Mouse (Mus musculus) heart, embryonic 16.5 days (tissue): Measurements from ENCODE around the gene Mettl25. TPM values are rescaled to one million over a fixed set of nuclear protein-coding genes. Genes with fewer than 3 reads are reported as not detected.

Experiments
- ATAC-seq: fragments of 200-750 bp; cut with Nextera tagmentation; replicated peaks from 2 replicates; pipeline ENCODE4 v1.8.0; 2017; ENCODE audit warnings: moderate number of reproducible peaks; ENCODE audit not compliant: insufficient read depth, low FRiP score; ENCODE audit errors: extremely low read depth
- H3K27ac ChIP-seq: fragments of 300-500 bp; sonication (generic); 2 replicates; pipeline ENCODE4 v1.5.1; 2014; ENCODE audit warnings: mild to moderate bottlenecking, low read length, control low read depth, moderate library complexity
- H3K27me3 ChIP-seq: fragments of 300-500 bp; sonication (generic); 2 replicates; pipeline ENCODE4 v1.6.1; 2014; ENCODE audit warnings: low read length, mixed read lengths; ENCODE audit not compliant: control insufficient read depth, insufficient read depth
- H3K36me3 ChIP-seq: fragments of 300-500 bp; sonication (generic); 2 replicates; pipeline ENCODE4 v1.6.1; 2014; ENCODE audit not compliant: control insufficient read depth, insufficient read depth
- H3K4me1 ChIP-seq: fragments of 300-500 bp; sonication (generic); 2 replicates; pipeline ENCODE4 v1.6.1; 2014; ENCODE audit warnings: low read length, mixed read lengths; ENCODE audit not compliant: control insufficient read depth, insufficient read depth
- H3K4me2 ChIP-seq: fragments of 300-500 bp; sonication (generic); 2 replicates; pipeline ENCODE4 v1.6.1; 2014; ENCODE audit warnings: low read depth, mild to moderate bottlenecking, control low read depth, low read length
- H3K4me3 ChIP-seq: fragments of 300-500 bp; sonication (generic); 2 replicates; pipeline ENCODE4 v1.5.1; 2014; ENCODE audit warnings: mild to moderate bottlenecking, control low read depth, low read length
- H3K9ac ChIP-seq: fragments of 300-500 bp; sonication (generic); 2 replicates; pipeline ENCODE4 v1.6.1; 2014; ENCODE audit warnings: low read length, control low read depth
- H3K9me3 ChIP-seq: fragments of 300-500 bp; sonication (generic); replicated peaks from 2 replicates; pipeline ENCODE4 v1.6.1; 2016; ENCODE audit warnings: low read length; ENCODE audit not compliant: control insufficient read depth
- WGBS: fragments of 180-500 bp; shearing (Covaris S2); extraction: QIAGEN DNeasy Blood & Tissue Kit; methylation state at CpG from one replicate; pipeline ENCODE4 v1.1.7; 2014; 5-methylcytosine and 5-hydroxymethylcytosine counted together
- polyA plus RNA-seq: library from polyadenylated mRNA; unstranded; fragments of >200 nt; fragmentation: Nextera tagmentation; extraction: Ambion mirVana; gene quantifications from 2 replicates; pipeline ENCODE4 v1.2.1, GENCODE M21; 2015

Mettl25 gene
- polyA plus RNA-seq, 1 experiment from 2014 or later, result 11.2 TPM

DNA sequence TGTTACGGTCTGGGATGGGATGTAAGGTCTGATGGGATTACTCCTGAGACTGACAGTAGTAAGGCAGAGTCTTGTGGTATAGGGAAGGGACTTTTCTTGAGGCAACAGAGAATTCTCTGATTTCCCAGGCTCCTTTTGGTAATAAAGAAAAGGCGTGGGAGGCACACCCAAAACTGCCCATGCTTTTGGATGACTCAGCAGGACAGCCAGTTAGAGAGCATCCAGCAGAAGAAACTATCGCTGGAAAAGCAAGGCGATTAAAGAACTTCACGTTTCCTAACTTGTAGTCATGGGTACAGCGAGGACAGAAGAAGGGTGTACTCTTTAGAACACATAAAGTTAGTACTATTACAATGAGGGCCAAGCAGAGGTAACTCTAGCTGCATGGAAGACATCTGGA lies 39.0 kb downstream of the Mettl25 start:
- no peak overlapping the region for H3K4me3 ChIP-seq
- no peak overlapping the region for H3K4me2 ChIP-seq
- WGBS, result 91% methylated on average over 6 of the region's 6 CpGs
- no peak overlapping the region for H3K9ac ChIP-seq
- H3K27me3 ChIP-seq, result no peaks in the 10 kb centered on the region
- H3K36me3 ChIP-seq, result no peaks in the 10 kb centered on the region
- no peak for ATAC-seq
- H3K4me1 ChIP-seq, result no peaks in the 10 kb centered on the region
- H3K27ac ChIP-seq, result no peak overlapping the region
- H3K9me3 ChIP-seq, result no peaks in the 10 kb centered on the region

DNA sequence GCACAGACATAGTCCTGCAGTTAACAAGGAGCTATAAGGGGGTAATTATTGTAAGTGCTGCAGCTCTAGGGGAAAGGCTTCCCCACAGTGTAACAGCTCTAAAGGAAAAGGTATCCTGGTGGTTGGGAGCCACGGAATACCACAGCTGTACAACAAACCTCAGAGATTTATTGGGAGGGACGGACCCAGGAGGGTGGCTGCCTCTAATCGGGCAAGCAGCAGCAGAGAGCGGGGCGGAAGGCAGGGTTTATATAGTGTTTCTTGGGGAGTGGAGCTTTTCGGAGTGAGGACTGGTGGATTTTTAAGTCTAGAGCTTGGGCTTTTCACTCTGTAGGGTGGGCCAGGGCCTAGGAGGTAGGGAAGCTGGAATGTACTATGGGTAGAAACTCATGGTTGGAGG lies 40.0 kb downstream of the Mettl25 start:
- no peak overlapping the region for H3K27ac ChIP-seq
- no peak overlapping the region for H3K9ac ChIP-seq
- no peaks in the 10 kb centered on the region for H3K4me1 ChIP-seq
- H3K27me3 ChIP-seq, result no peaks in the 10 kb centered on the region
- H3K36me3 ChIP-seq, result no peaks in the 10 kb centered on the region
- no peak overlapping the region for H3K4me2 ChIP-seq
- WGBS, result 88% methylated on average over 6 of the region's 6 CpGs
- no peaks in the 10 kb centered on the region for H3K9me3 ChIP-seq
- no peak overlapping the region for H3K4me3 ChIP-seq
- ATAC-seq, result no peak

DNA sequence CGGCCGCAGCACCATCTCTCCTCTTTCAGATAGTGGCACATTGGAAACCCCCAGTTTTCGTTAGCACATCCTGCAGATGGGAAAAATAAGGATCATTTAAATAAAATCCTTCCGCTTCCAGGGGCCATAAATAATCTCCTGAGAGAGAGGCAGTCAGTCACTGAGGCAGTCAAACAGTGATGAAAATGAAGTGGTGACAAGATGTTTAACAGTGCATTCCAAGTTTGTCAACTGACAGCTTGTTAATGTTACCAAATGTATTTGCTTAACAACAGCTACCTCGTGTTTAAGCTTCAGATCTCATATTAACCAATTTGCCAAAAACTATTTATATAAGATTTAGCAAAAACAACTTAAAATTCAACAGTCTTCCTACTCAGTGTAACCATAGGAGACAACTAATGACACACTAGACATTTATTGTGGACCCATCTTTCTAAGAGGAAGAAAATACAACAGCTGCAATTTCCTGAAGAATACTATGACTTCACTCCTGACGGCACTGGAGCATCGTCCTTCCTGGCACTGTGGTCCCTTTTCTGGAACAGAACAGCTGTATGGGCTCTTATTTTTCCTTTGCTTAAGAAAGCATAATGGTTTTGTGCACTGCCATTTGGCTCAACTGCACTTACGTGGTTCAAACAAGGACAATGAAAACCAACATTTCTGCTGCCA lies 43.8 kb downstream of the Mettl25 start:
- no peak for ATAC-seq
- Histone ChIP-seq H3K36me3 (peaks cover 5% of the 10 kb centered on the region), H3K4me2 (no peak overlapping the region), H3K27ac (no peak overlapping the region), H3K9me3 (no peaks in the 10 kb centered on the region), H3K4me3 (no peak overlapping the region), H3K27me3 (no peaks in the 10 kb centered on the region), H3K4me1 (no peaks in the 10 kb centered on the region), H3K9ac (no peak overlapping the region)
- 58% methylated on average over 8 of the region's 8 CpGs for WGBS

DNA sequence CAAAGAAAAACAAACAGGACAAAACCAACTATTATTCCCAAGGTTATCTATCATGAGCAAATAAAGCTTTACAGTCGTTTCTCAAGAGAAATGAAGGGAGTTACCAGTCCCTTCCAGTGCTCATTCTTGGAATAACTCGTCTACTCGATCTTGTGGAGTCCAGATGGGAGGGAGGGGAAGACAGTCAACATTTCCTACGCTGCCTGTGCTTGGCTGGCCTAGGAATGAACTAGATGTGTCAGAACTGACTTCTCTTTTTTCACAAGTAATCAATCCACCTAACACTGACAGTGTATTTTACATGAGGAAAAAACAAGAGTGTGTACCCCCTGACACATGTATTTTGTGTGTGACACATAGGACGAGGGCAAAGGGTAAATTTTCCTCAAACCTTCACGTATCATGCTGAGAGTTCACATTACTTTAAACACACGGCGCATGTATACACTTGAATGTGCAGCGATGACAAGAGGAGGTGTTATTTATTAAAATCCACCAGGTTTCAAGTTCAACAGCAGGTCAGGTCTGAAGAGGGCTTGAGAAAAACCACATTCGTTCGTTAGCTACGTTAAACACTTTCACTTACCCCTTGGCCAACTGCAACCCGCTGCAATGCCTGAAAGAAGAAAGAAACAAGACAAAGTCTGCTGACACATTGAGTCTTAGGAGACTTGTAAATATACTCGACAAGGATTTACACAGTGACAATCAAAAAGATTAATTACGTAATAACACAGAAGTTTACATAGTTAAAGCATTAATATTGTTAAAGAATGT lies 47.2 kb downstream of the Mettl25 start:
- H3K9ac ChIP-seq, result no peak overlapping the region
- ATAC-seq, result no peak
- 56% methylated on average over 15 of the region's 15 CpGs for WGBS
- H3K4me3 ChIP-seq, result no peak overlapping the region
- H3K4me2 ChIP-seq, result no peak overlapping the region
- peaks cover 5% of the 10 kb centered on the region for H3K36me3 ChIP-seq
- H3K9me3 ChIP-seq, result no peaks in the 10 kb centered on the region
- no peaks in the 10 kb centered on the region for H3K4me1 ChIP-seq
- no peaks in the 10 kb centered on the region for H3K27me3 ChIP-seq
- no peak overlapping the region for H3K27ac ChIP-seq

DNA sequence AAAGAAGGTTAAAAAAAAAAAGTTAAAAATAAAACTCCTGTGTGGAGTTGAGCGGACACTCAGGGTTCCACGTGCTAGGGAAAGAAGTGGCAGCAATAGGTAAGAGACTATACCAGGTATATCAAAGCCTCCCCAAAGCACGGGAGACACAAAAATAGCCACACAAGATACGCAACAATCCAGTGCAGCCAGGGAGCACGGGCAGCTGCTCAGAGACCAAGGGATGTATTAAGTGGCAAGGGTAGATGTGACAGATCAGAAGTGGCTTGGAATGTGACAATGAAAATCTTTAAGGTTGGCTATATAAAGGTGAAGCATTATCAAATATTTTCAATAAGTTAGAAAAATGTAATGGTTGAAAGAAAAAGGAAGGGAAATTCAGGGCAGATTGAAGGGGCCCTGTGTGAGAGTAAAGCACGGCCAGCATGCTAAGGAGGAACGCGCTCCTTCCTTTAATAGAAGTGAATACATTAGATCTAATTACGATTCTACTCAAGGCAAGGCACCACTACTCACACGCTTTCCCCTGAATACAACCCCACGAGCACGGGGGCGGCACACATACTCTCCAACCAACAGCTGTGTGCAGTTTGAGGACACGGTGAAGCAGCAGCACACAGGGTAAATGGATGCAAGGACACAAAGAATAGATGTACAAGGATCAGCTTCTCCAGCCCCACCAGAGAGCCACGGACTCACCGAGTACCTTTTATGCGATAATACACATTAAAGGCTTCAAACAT lies 52.3 kb downstream of the Mettl25 start:
- H3K27ac ChIP-seq, result no peak overlapping the region
- no peak for ATAC-seq
- no peaks in the 10 kb centered on the region for H3K4me1 ChIP-seq
- H3K9ac ChIP-seq, result no peak overlapping the region
- no peak overlapping the region for H3K4me3 ChIP-seq
- no peaks in the 10 kb centered on the region for H3K9me3 ChIP-seq
- no peaks in the 10 kb centered on the region for H3K36me3 ChIP-seq
- H3K27me3 ChIP-seq, result no peaks in the 10 kb centered on the region
- 79% methylated on average over 17 of the region's 17 CpGs for whole genome bisulfite sequencing
- no peak overlapping the region for H3K4me2 ChIP-seq

DNA sequence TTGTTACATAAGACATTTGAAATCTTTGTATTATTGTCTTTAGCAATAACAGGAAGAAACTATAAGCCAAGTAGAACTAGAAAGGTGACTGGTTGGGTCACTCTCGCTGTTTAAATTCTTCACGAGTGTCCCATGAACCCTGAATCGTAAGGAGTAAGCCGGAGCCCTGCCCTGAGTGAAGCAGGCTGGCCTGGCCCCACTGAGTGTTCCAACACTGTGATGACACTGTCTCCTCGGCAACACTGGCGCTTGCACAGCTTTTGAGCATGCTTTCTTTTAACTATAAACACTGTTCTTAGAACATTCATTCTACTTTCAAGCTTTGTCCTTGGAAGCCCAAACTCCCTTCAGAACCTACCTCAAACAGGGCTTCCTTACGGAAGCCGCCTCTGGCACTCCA lies 57.4 kb downstream of the Mettl25 start:
- no peak overlapping the region for H3K4me2 ChIP-seq
- no peaks in the 10 kb centered on the region for H3K36me3 ChIP-seq
- H3K4me3 ChIP-seq, result no peak overlapping the region
- ATAC-seq, result no peak
- no peak overlapping the region for H3K27ac ChIP-seq
- H3K9ac ChIP-seq, result no peak overlapping the region
- H3K27me3 ChIP-seq, result no peaks in the 10 kb centered on the region
- H3K4me1 ChIP-seq, result no peaks in the 10 kb centered on the region
- 76% methylated on average over 8 of the region's 8 CpGs for WGBS
- H3K9me3 ChIP-seq, result no peaks in the 10 kb centered on the region

DNA sequence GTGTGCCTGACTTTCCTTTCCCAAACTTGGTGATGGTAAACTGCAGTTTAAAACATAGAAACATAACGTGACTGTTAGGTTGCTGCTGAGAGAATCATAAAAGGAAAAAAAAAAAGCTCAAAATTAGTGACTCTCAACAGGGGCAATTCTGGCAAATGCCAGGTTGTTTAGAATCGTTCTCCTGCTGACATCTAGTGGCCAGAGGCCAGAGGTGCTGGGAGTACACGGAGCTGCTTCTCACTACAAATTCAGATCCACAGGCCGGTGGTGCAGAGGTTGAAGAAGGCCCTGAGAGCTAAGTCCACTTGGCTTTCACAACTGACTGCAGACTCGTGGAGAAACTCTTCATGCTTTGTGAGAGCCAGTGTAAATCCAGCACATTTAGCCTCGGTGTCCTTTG lies 66.8 kb downstream of the Mettl25 start:
- Histone ChIP-seq H3K36me3 (no peaks in the 10 kb centered on the region), H3K27me3 (no peaks in the 10 kb centered on the region), H3K9ac (no peak overlapping the region), H3K4me1 (no peaks in the 10 kb centered on the region), H3K9me3 (no peaks in the 10 kb centered on the region), H3K27ac (no peak overlapping the region), H3K4me2 (no peak overlapping the region), H3K4me3 (no peak overlapping the region)
- ATAC-seq, result peak; percentile 63; the same call in 1 of the 2 replicates
- 9% methylated on average over 6 of the region's 6 CpGs for WGBS

DNA sequence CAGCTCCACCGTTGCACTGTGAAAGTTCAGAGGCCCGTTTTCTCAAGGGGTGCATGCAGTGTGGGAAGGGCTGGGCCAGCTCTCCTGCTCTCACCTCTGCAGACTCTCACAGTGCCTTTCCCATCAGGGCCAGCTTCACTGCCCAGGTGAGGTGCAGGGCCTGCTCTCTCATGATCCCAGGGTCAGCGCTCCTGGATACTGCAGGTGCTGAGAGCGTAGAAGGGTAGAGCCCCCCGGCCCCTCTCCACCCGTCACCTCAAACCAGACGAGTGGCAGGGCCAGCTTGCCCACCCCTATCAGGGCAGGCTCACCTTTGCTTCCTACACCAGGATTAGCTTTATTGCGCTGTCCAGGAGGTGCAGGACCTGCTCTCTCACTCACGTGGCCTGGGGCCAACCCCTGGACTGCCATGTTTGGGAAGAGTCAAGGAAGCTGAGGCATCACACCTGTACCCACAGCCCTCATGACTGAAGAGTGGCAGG lies 68.3 kb downstream of the Mettl25 start:
- Histone ChIP-seq H3K4me2 (no peak overlapping the region), H3K27ac (no peak overlapping the region), H3K27me3 (no peaks in the 10 kb centered on the region), H3K36me3 (no peaks in the 10 kb centered on the region), H3K4me1 (no peaks in the 10 kb centered on the region), H3K9ac (no peak overlapping the region), H3K4me3 (no peak overlapping the region), H3K9me3 (no peaks in the 10 kb centered on the region)
- ATAC-seq, result no peak
- WGBS, result 88% methylated on average over 9 of the region's 9 CpGs

DNA sequence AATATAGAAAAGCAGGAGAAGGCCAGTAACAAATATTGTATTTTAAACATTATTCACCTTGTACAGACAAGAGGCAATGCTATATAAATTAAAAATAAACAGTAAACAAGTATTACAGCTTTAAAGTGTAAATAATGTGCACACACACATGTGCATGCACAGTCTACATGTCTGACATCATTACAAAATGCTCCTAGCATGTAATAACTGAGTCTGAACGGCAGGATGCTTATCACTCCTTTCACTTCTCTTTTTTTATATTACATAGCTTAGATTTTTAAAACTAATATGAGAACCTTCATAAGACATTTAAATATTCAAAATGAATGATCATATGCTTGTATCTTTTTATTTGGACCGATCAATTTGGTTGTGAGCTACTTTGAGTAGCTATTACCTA lies 77.2 kb downstream of the Mettl25 start:
- WGBS, result 76% methylated on average over 2 of the region's 2 CpGs

More for the DNA sequence above, 77.2 kb downstream of the Mettl25 start:
- Histone ChIP-seq H3K27ac (no peak overlapping the region), H3K9ac (no peak overlapping the region), H3K4me2 (no peak overlapping the region), H3K4me1 (no peaks in the 10 kb centered on the region), H3K4me3 (no peak overlapping the region), H3K9me3 (no peaks in the 10 kb centered on the region), H3K36me3 (no peaks in the 10 kb centered on the region), H3K27me3 (no peaks in the 10 kb centered on the region)
- no peak for ATAC-seq
